Mouse (Mus musculus) CH12.LX (cell line): ENCODE measurements around the gene Dmrt2. TPM values are rescaled to one million over a fixed set of nuclear protein-coding genes. Genes with fewer than 3 reads are reported as not detected.

Experiments used
- DNase-seq: peaks from one replicate; pipeline ENCODE4 v3.0.0-alpha.2; 2013; ENCODE audit errors: extremely low read depth
- H3K27ac ChIP-seq: 2 replicates; pipeline ENCODE4 v1.5.1; 2012; ENCODE audit warnings: low read depth, mild to moderate bottlenecking, control low read depth, moderate library complexity; ENCODE audit not compliant: insufficient read depth
- H3K27me3 ChIP-seq: replicated peaks from 2 replicates; pipeline ENCODE3; 2012; ENCODE audit warnings: inconsistent platforms
- H3K36me3 ChIP-seq, 2 experiments: replicated peaks in 1 of 2; 2 replicates each; pipeline versions ENCODE3 to v1.6.1; 2012; ENCODE audit warnings: inconsistent platforms in 1 of 2, low read length in 1 of 2, mild to moderate bottlenecking in 1 of 2, mixed read lengths in 1 of 2, moderate library complexity in 1 of 2; ENCODE audit not compliant: control insufficient read depth in 1 of 2, insufficient read depth in 1 of 2
- H3K4me1 ChIP-seq, 2 experiments: 2 replicates each; pipeline ENCODE4 v1.6.1; 2012; ENCODE audit warnings: inconsistent platforms in 1 of 2, moderate library complexity in 1 of 2; ENCODE audit not compliant: insufficient read depth in 2 of 2, control insufficient read depth in 1 of 2
- H3K4me2 ChIP-seq: 2 replicates; pipeline ENCODE4 v1.6.1; 2012; ENCODE audit warnings: low read depth, mild to moderate bottlenecking, control low read depth; ENCODE audit not compliant: poor library complexity, insufficient read depth, severe bottlenecking
- H3K4me3 ChIP-seq, 3 experiments: fragments of 150-350 bp in 1 of 3; sonication (generic) in 1 of 3; replicated peaks in 1 of 3; 2 replicates each; pipeline versions ENCODE3 to v1.5.1; 2011 to 2012; ENCODE audit warnings: low read depth in 2 of 3, low read length in 2 of 3, mild to moderate bottlenecking in 2 of 3, moderate library complexity in 2 of 3, control low read depth in 1 of 3, improper control_type of control experiment in 1 of 3, inconsistent platforms in 1 of 3, mixed read lengths in 1 of 3; ENCODE audit not compliant: poor library complexity in 1 of 3
- H3K79me2 ChIP-seq: replicated peaks from 2 replicates; pipeline ENCODE4 v1.6.1; 2012; ENCODE audit warnings: mild to moderate bottlenecking, moderate library complexity; ENCODE audit not compliant: control insufficient read depth, poor library complexity, insufficient read depth, severe bottlenecking; ENCODE audit errors: extremely low read depth
- H3K9ac ChIP-seq: 2 replicates; pipeline ENCODE4 v1.6.1; 2012; ENCODE audit warnings: low read depth, mild to moderate bottlenecking, control low read depth, moderate library complexity; ENCODE audit not compliant: insufficient read depth
- H3K9me3 ChIP-seq: replicated peaks from 2 replicates; pipeline ENCODE3; 2012; ENCODE audit warnings: low read length, inconsistent platforms, mixed read lengths
- CHD2 ChIP-seq: IDR thresholded peaks from 2 replicates; pipeline ENCODE4 v1.6.1; 2011; ENCODE audit warnings: low read length, improper control_type of control experiment
- CTCF ChIP-seq, 2 experiments: IDR thresholded peaks in 1 of 2; conservative IDR thresholded peaks in 1 of 2; 2 replicates each; pipeline ENCODE4 v1.5.1; 2011 to 2012; ENCODE audit warnings: low read depth in 2 of 2, low read length in 2 of 2, improper control_type of control experiment in 1 of 2, inconsistent platforms in 1 of 2, mild to moderate bottlenecking in 1 of 2, moderate library complexity in 1 of 2
- E2F4 ChIP-seq: IDR thresholded peaks from 2 replicates; pipeline ENCODE4 v1.6.1; 2011; ENCODE audit warnings: low read depth, low read length, improper control_type of control experiment; ENCODE audit not compliant: insufficient replicate concordance
- ELF1 ChIP-seq: IDR thresholded peaks from 2 replicates; pipeline ENCODE4 v1.6.1; 2014; ENCODE audit warnings: low read depth, mild to moderate bottlenecking, inconsistent platforms, low read length, improper control_type of control experiment
- ETS1 ChIP-seq: conservative IDR thresholded peaks from 2 replicates; pipeline ENCODE4 v1.6.1; 2012; ENCODE audit warnings: low read depth, mild to moderate bottlenecking, inconsistent platforms, low read length, improper control_type of control experiment, moderate library complexity
- GABPA ChIP-seq: IDR thresholded peaks from 2 replicates; pipeline ENCODE4 v1.6.1; 2012; ENCODE audit warnings: low read depth, low read length, improper control_type of control experiment, inconsistent platforms; ENCODE audit not compliant: insufficient replicate concordance
- IRF4 ChIP-seq: IDR thresholded peaks from 2 replicates; pipeline ENCODE4 v1.6.1; 2014; ENCODE audit warnings: low read depth, mild to moderate bottlenecking, inconsistent platforms, low read length, improper control_type of control experiment
- JUND ChIP-seq: conservative IDR thresholded peaks from 2 replicates; pipeline ENCODE4 v1.6.1; 2011; ENCODE audit warnings: low read depth, low read length, improper control_type of control experiment
- MEF2A ChIP-seq: IDR thresholded peaks from 2 replicates; pipeline ENCODE4 v1.6.1; 2014; ENCODE audit warnings: low read depth, mild to moderate bottlenecking, inconsistent platforms, low read length, improper control_type of control experiment, borderline replicate concordance
- MXI1 ChIP-seq: IDR thresholded peaks from 2 replicates; pipeline ENCODE4 v1.6.1; 2011; ENCODE audit warnings: mild to moderate bottlenecking, low read depth, low read length, improper control_type of control experiment
- NELFE ChIP-seq: IDR thresholded peaks from 2 replicates; pipeline ENCODE4 v1.6.1; 2011; ENCODE audit warnings: low read depth, low read length, improper control_type of control experiment
- NRF1 ChIP-seq: IDR thresholded peaks from 2 replicates; pipeline ENCODE4 v1.6.1; 2014; ENCODE audit warnings: low read depth, mild to moderate bottlenecking, inconsistent platforms, low read length, improper control_type of control experiment, moderate library complexity
- PAX5 ChIP-seq: IDR thresholded peaks from 2 replicates; pipeline ENCODE4 v1.6.1; 2012; ENCODE audit warnings: low read length, inconsistent platforms, mixed read lengths
- POLR2A ChIP-seq: IDR thresholded peaks from 2 replicates; pipeline ENCODE4 v1.6.1; 2011; ENCODE audit warnings: low read depth, mild to moderate bottlenecking, improper control_type of control experiment, low read length
- RAD21 ChIP-seq: IDR thresholded peaks from 2 replicates; pipeline ENCODE4 v1.6.1; 2011; ENCODE audit warnings: low read depth, mild to moderate bottlenecking, low read length, improper control_type of control experiment, moderate library complexity
- SIN3A ChIP-seq: IDR thresholded peaks from 2 replicates; pipeline ENCODE4 v1.6.1; 2012; ENCODE audit warnings: low read length, improper control_type of control experiment, inconsistent platforms
- SMC3 ChIP-seq: IDR thresholded peaks from 2 replicates; pipeline ENCODE4 v1.6.1; 2011; ENCODE audit warnings: low read depth, low read length, improper control_type of control experiment
- TCF12 ChIP-seq: IDR thresholded peaks from 2 replicates; pipeline ENCODE4 v1.6.1; 2014; ENCODE audit warnings: low read depth, mild to moderate bottlenecking, inconsistent platforms, low read length, improper control_type of control experiment
- UBTF ChIP-seq: IDR thresholded peaks from 2 replicates; pipeline ENCODE4 v1.6.1; 2012; ENCODE audit warnings: low read depth, mild to moderate bottlenecking, inconsistent platforms, low read length, improper control_type of control experiment, moderate library complexity
- USF1 ChIP-seq: IDR thresholded peaks from 2 replicates; pipeline ENCODE4 v1.6.1; 2014; ENCODE audit warnings: low read depth, mild to moderate bottlenecking, inconsistent platforms, low read length, improper control_type of control experiment
- USF2 ChIP-seq: conservative IDR thresholded peaks from 2 replicates; pipeline ENCODE4 v1.6.1; 2011; ENCODE audit warnings: low read depth, low read length, improper control_type of control experiment
- ZC3H11A ChIP-seq: IDR thresholded peaks from 2 replicates; pipeline ENCODE4 v1.6.1; 2012; ENCODE audit warnings: low read depth, mild to moderate bottlenecking, inconsistent platforms, low read length, improper control_type of control experiment
- ZMIZ1 ChIP-seq: IDR thresholded peaks from 2 replicates; pipeline ENCODE4 v1.6.1; 2012; ENCODE audit warnings: low read depth, mild to moderate bottlenecking, inconsistent platforms, low read length, improper control_type of control experiment
- ZNF384 ChIP-seq: IDR thresholded peaks from 2 replicates; pipeline ENCODE4 v1.6.1; 2012; ENCODE audit warnings: low read depth, low read length, improper control_type of control experiment, inconsistent platforms
- dilution Hi-C: fragments of 300-500 bp; cut with MboI; formaldehyde crosslinking; loops from 2 replicates; pipeline ENCODE4 v1.14.3; 2020; ENCODE audit warnings: low sequenced_read_pairs; ENCODE audit not compliant: extremely low pct_unique_long_range_greater_than_20kb, extremely low pct_ligation_motif_present
- in situ Hi-C: fragments of 300-500 bp; cut with MboI; formaldehyde crosslinking; loops from 3 replicates; pipeline ENCODE4 v1.14.3; 2019; ENCODE audit warnings: low sequenced_read_pairs, low pct_ligation_motif_present, low pct_unique_long_range_greater_than_20kb, mixed read lengths
- polyA plus RNA-seq: library from polyadenylated mRNA; unstranded; fragments of >175 nt; gene quantifications from 2 replicates; pipeline ENCODE4 v1.2.1, GENCODE M21; 2012; ENCODE audit warnings: low read depth; ENCODE audit not compliant: insufficient read length
- total RNA-seq, 2 experiments: library from RNA; depleted of rRNA; stranded (reverse); fragments of 300-350 nt in 1 of 2; fragments of >200 nt in 1 of 2; gene quantifications; 2 replicates each; pipeline ENCODE4 v1.2.3; 2012 to 2014

The Dmrt2 gene
- total and polyA plus RNA-seq, 3 experiments = not detected

- H3K4me2 ChIP-seq = no peak overlapping the region
- in situ Hi-C loops = no loop called here
- no peaks in the 10 kb centered on the region for H3K27me3 ChIP-seq
Measured at GRCm38 (mm10) chr19:25654034-25654749, 18.0 kb upstream of the Dmrt2 start.

GRCm38 (mm10) chr19:25665486-25666339 lies 6.5 kb upstream of the Dmrt2 start:
- DNase-seq = no peak
- Histone ChIP-seq H3K9me3 (no peaks in the 10 kb centered on the region), H3K4me3 (no peak overlapping the region), H3K27ac (no peak overlapping the region), H3K4me1 (no peaks in the 10 kb centered on the region), H3K36me3 (no peaks in the 10 kb centered on the region), H3K79me2 (no peaks in the 10 kb centered on the region), H3K9ac (no peak overlapping the region), H3K27me3 (no peaks in the 10 kb centered on the region), H3K4me2 (no peak overlapping the region)
- no peak for TF ChIP-seq TCF12
- TF ChIP-seq NELFE = no peak
- no peak for TF ChIP-seq USF2
- TF ChIP-seq NRF1 = no peak
- no peak for TF ChIP-seq UBTF
- no peak for TF ChIP-seq CHD2
- TF ChIP-seq CTCF (conservative IDR thresholded peaks at IDR 0.05 in 1 of 2, IDR thresholded peaks at IDR 0.05 in 1 of 2; ENCODE audit: low read depth in 2 of 2, low read length in 2 of 2) = peak in 1 of 2 experiments; percentile 41; a peak in 2 of 4 replicates
- in situ Hi-C loops = no loop called here
- dilution Hi-C loops = no loop called here

More at GRCm38 (mm10) chr19:25654034-25654749, 18.0 kb upstream of the Dmrt2 start:
- Histone ChIP-seq H3K4me1 (no peaks in the 10 kb centered on the region), H3K9me3 (no peaks in the 10 kb centered on the region), H3K9ac (no peak overlapping the region), H3K36me3 (no peaks in the 10 kb centered on the region), H3K4me3 (no peak overlapping the region), H3K27ac (no peak overlapping the region), H3K79me2 (no peaks in the 10 kb centered on the region)
- TF ChIP-seq IRF4 = no peak
- no peak for TF ChIP-seq POLR2A
- no peak for TF ChIP-seq MXI1
- TF ChIP-seq PAX5 = no peak
- TF ChIP-seq ZNF384 = no peak
- no peak for TF ChIP-seq NRF1
- no peak for TF ChIP-seq MEF2A
- no peak for TF ChIP-seq USF2
- no peak for TF ChIP-seq ZMIZ1
- TF ChIP-seq GABPA = no peak
- no peak for TF ChIP-seq ETS1
- no peak for TF ChIP-seq SMC3
- TF ChIP-seq ELF1 = no peak
- TF ChIP-seq ZC3H11A = no peak
- TF ChIP-seq SIN3A = no peak
- no peak for TF ChIP-seq RAD21
- no peak for TF ChIP-seq USF1
- no peak for TF ChIP-seq E2F4
- TF ChIP-seq JUND = no peak
- dilution Hi-C loops = no loop called here
- no peak for DNase-seq
